Mouse (Mus musculus): ENCODE results near the gene Alox12. TPM values are rescaled to one million over a fixed set of nuclear protein-coding genes. Genes with fewer than 3 reads are reported as not detected.

Alox12 gene
- polyA plus RNA-seq, 1 experiment from 2014 or later, result 5.8 TPM

DNA sequence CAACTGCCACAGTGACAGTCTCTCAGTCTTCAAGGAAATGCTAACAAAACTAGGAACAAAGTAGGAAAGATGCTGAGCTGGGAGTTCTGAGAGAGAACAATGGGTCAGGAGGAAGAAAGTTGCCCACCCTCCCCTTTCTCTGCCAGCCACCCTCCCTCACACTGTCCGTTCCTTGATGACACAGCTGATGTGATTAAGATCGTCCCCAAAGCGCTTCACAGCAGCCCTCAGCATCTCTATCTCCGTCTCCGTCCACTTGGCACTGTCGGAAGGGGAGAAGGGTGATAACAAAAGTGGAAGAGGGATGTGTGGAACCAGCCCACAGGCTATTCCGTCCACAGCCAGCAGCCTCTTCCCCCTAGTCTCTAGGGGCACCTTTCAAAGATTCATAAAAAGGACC is 18.4 kb downstream of the Alox12 start:
- no peak for ATAC-seq (ENCODE audit: low read depth)
- DNase-seq (ENCODE audit: low spot score), result no peak
- Histone ChIP-seq H3K9me3 (ENCODE audit: control insufficient read depth, low read length) (no peaks in the 10 kb centered on the region), H3K9ac (ENCODE audit: low read depth, low read length) (peak overlapping the region; percentile 79), H3K27ac (replicated peaks; ENCODE audit: low read depth, low read length) (peak overlapping the region; percentile 89), H3K4me2 (ENCODE audit: low read depth, low read length) (peak overlapping the region; percentile 82), H3K4me3 (ENCODE audit: low read depth, low read length) (peak overlapping the region; percentile 67), H3K27me3 (replicated peaks; ENCODE audit: control insufficient read depth, insufficient read depth, low read length) (no peaks in the 10 kb centered on the region), H3K4me1 (ENCODE audit: control insufficient read depth, insufficient read depth, low read length) (peaks cover 28% of the 10 kb centered on the region), H3K36me3 (ENCODE audit: control insufficient read depth, insufficient read depth, low read length) (peaks cover 16% of the 10 kb centered on the region)
- 43% methylated on average over 7 of the region's 7 CpGs for WGBS

DNA sequence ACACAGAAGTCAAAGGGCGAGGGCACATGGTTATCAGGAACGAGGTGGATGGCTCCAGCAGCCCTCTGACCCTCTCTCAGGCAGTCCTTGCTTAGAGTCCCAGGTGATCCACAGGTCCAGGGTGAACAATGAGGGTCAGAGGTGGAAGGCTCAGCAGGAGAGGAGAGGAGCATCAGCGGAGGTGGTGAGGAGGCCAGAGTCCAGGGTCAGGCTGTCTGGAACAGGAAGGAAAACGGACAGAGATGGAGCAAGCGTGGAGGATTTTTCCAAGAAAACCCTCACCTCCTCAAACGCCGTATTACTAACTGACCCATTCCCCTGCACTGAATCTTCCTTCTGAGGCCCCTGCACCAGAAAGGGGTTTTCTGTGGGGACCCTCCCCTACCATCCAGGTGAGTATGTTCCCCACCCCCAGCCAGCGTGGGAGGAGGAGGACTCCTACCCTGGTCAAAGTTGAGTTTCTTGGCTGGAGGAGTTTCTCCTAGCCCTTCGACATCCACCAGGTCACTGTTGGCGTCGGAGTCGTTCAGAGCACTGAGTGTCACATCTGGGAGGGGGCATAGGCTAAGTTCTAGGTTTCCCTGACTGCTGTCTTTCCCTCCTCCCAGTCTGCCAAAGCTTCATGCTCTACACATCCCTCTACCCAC is 19.8 kb downstream of the Alox12 start:
- Histone ChIP-seq H3K4me3 (ENCODE audit: low read depth, low read length) (no peak overlapping the region), H3K4me2 (ENCODE audit: low read depth, low read length) (no peak overlapping the region), H3K27me3 (replicated peaks; ENCODE audit: control insufficient read depth, insufficient read depth, low read length) (peaks cover 4% of the 10 kb centered on the region), H3K27ac (replicated peaks; ENCODE audit: low read depth, low read length) (no peak overlapping the region), H3K4me1 (ENCODE audit: control insufficient read depth, insufficient read depth, low read length) (peaks cover 24% of the 10 kb centered on the region), H3K9ac (ENCODE audit: low read depth, low read length) (no peak overlapping the region), H3K9me3 (ENCODE audit: control insufficient read depth, low read length) (no peaks in the 10 kb centered on the region), H3K36me3 (ENCODE audit: control insufficient read depth, insufficient read depth, low read length) (peaks cover 16% of the 10 kb centered on the region)
- 86% methylated on average over 12 of the region's 12 CpGs for WGBS
- ATAC-seq (ENCODE audit: low read depth), result no peak
- DNase-seq (ENCODE audit: low spot score), result no peak

DNA sequence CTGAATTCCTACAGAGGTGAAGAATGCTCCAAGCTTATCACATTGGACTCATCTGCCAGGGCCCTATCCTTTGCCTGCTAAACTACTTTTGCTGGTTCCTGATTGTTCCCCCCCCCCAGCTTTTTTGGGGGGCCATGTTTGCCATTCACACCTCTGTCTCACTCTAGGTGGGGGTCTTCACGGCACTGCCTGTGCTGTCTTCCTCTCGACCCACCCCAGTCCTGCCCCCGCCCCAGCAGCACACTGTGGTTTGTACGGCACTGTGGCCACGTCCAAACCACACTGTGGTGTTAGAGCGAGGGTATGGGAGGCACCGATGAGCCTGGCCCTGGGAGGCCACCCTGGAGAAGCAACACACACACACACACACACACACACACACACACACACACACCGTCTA is 20.7 kb downstream of the Alox12 start:
- WGBS, result 82% methylated on average over 8 of the region's 8 CpGs
- Histone ChIP-seq H3K27ac (replicated peaks; ENCODE audit: low read depth, low read length) (no peak overlapping the region), H3K4me2 (ENCODE audit: low read depth, low read length) (peak overlapping the region; percentile 62; the same call in 1 of the 2 replicates), H3K9me3 (ENCODE audit: control insufficient read depth, low read length) (no peaks in the 10 kb centered on the region), H3K27me3 (replicated peaks; ENCODE audit: control insufficient read depth, insufficient read depth, low read length) (peaks cover 13% of the 10 kb centered on the region), H3K36me3 (ENCODE audit: control insufficient read depth, insufficient read depth, low read length) (peaks cover 16% of the 10 kb centered on the region), H3K9ac (ENCODE audit: low read depth, low read length) (no peak overlapping the region), H3K4me1 (ENCODE audit: control insufficient read depth, insufficient read depth, low read length) (peaks cover 23% of the 10 kb centered on the region), H3K4me3 (ENCODE audit: low read depth, low read length) (no peak overlapping the region)
- DNase-seq (ENCODE audit: low spot score), result no peak
- no peak for ATAC-seq (ENCODE audit: low read depth)

DNA sequence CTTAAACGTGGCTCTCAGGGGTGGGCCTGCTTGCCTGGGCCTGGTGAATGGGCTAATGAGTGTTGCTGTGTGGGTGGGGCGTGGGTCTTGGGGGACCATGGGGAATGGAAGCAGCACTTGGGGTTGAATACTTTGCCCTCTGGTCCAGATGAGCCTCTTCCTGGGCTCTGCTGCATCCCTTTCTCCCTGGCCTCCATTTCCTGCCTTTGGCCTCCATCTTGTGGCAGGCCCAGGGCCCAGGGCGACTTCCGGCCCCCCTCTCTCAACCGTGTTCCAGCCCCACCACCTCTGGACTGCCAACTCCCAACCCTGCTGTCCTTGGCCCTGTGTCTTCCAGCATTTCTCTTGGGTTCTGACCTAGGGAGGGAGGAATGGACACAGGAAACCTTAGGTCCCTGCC is 21.1 kb downstream of the Alox12 start:
- WGBS, result 61% methylated on average over 5 of the region's 5 CpGs
- Histone ChIP-seq H3K9ac (ENCODE audit: low read depth, low read length) (no peak overlapping the region), H3K9me3 (ENCODE audit: control insufficient read depth, low read length) (no peaks in the 10 kb centered on the region), H3K4me1 (ENCODE audit: control insufficient read depth, insufficient read depth, low read length) (peaks cover 23% of the 10 kb centered on the region), H3K27ac (replicated peaks; ENCODE audit: low read depth, low read length) (peak overlapping the region; percentile 36; the same call in 1 of the 2 replicates), H3K4me3 (ENCODE audit: low read depth, low read length) (no peak overlapping the region), H3K36me3 (ENCODE audit: control insufficient read depth, insufficient read depth, low read length) (peaks cover 16% of the 10 kb centered on the region), H3K27me3 (replicated peaks; ENCODE audit: control insufficient read depth, insufficient read depth, low read length) (peaks cover 18% of the 10 kb centered on the region), H3K4me2 (ENCODE audit: low read depth, low read length) (peak overlapping the region; percentile 62)
- DNase-seq (ENCODE audit: low spot score), result no peak
- ATAC-seq (ENCODE audit: low read depth), result no peak

DNA sequence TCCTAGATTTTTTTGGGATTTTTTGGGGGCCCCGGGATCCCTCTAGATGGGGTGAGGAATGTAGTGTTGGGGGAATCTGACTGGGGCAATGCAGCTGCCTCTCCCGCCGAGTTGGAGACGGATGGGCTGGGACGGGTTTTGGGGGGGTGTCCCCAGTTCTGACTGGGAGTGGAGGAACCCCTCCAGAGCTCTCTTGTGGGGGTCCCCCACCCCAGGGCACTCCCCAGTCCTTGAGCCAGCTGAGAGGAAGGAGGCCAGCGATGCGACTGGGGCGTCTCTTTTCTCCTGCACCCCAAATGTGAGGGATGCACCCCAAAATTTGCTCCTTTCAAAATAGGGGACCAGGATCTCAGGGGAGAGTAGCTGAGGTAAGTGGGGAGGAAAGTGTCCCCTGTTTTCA is 22.1 kb downstream of the Alox12 start:
- H3K27me3 ChIP-seq (replicated peaks; ENCODE audit: control insufficient read depth, insufficient read depth, low read length), result peaks cover 28% of the 10 kb centered on the region
- H3K4me2 ChIP-seq (ENCODE audit: low read depth, low read length), result peak overlapping the region; percentile 62
- H3K4me1 ChIP-seq (ENCODE audit: control insufficient read depth, insufficient read depth, low read length), result peaks cover 15% of the 10 kb centered on the region
- H3K9ac ChIP-seq (ENCODE audit: low read depth, low read length), result peak overlapping the region; percentile 70
- no peaks in the 10 kb centered on the region for H3K9me3 ChIP-seq (ENCODE audit: control insufficient read depth, low read length)
- peak overlapping the region; percentile 17; the same call in 1 of the 2 replicates for H3K27ac ChIP-seq (replicated peaks; ENCODE audit: low read depth, low read length)
- WGBS, result 24% methylated on average over 8 of the region's 8 CpGs
- ATAC-seq (ENCODE audit: low read depth), result no peak
- H3K36me3 ChIP-seq (ENCODE audit: control insufficient read depth, insufficient read depth, low read length), result peaks cover 16% of the 10 kb centered on the region
- no peak for DNase-seq (ENCODE audit: low spot score)
- H3K4me3 ChIP-seq (ENCODE audit: low read depth, low read length), result peak overlapping the region; percentile 41

GRCm38 (mm10) chr11:70232546-70232945 is 22.6 kb downstream of the Alox12 start:
- peak; percentile 64 for DNase-seq (ENCODE audit: low spot score)
- WGBS, result 5% methylated on average over 9 of the region's 10 CpGs
- Histone ChIP-seq H3K4me1 (ENCODE audit: control insufficient read depth, insufficient read depth, low read length) (peaks cover 15% of the 10 kb centered on the region), H3K27ac (replicated peaks; ENCODE audit: low read depth, low read length) (peak overlapping the region; percentile 17), H3K36me3 (ENCODE audit: control insufficient read depth, insufficient read depth, low read length) (peaks cover 16% of the 10 kb centered on the region), H3K4me2 (ENCODE audit: low read depth, low read length) (peak overlapping the region; percentile 62), H3K9ac (ENCODE audit: low read depth, low read length) (peak overlapping the region; percentile 70), H3K27me3 (replicated peaks; ENCODE audit: control insufficient read depth, insufficient read depth, low read length) (peaks cover 33% of the 10 kb centered on the region), H3K4me3 (ENCODE audit: low read depth, low read length) (peak overlapping the region; percentile 41), H3K9me3 (ENCODE audit: control insufficient read depth, low read length) (no peaks in the 10 kb centered on the region)
- ATAC-seq (ENCODE audit: low read depth), result no peak

DNA sequence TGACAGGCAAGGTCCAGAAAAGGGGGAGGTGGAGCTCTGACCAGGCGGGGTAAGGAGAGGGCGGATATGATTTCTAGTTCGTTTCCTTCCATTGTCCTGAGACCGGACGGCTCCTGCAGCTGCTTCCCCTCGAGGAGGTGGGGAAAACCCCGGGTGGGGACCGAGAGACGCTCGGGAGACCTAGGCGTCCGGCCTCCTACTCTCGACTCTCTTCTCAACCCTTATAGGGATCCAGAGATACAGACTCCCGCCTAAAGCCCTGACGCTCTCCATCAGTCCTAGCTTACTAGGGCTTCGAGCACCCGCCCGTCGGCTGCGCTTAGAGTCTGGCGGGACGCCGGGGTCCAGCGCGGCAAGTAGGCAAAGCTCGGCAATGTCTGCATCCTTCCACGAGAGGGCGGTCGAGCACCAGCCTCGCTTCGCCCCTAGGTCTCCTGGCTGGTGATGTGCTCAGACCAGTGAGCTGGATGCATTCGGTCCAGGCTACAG is 24.9 kb downstream of the Alox12 start:
- 1% methylated on average over 24 of the region's 32 CpGs for WGBS
- H3K9me3 ChIP-seq (ENCODE audit: control insufficient read depth, low read length), result no peaks in the 10 kb centered on the region
- H3K27me3 ChIP-seq (replicated peaks; ENCODE audit: control insufficient read depth, insufficient read depth, low read length), result peaks cover 55% of the 10 kb centered on the region
- peaks cover 9% of the 10 kb centered on the region for H3K36me3 ChIP-seq (ENCODE audit: control insufficient read depth, insufficient read depth, low read length)
- peak overlapping the region; percentile 29 for H3K4me3 ChIP-seq (ENCODE audit: low read depth, low read length)
- ATAC-seq (ENCODE audit: low read depth) (peak; percentile 64), DNase-seq (ENCODE audit: low spot score) (peak; percentile 87)
- peak overlapping the region; percentile 49 for H3K4me2 ChIP-seq (ENCODE audit: low read depth, low read length)
- no peak overlapping the region; the same call in 1 of the 2 replicates for H3K9ac ChIP-seq (ENCODE audit: low read depth, low read length)
- peaks cover 12% of the 10 kb centered on the region for H3K4me1 ChIP-seq (ENCODE audit: control insufficient read depth, insufficient read depth, low read length)
- no peak overlapping the region for H3K27ac ChIP-seq (replicated peaks; ENCODE audit: low read depth, low read length)

GRCm38 (mm10) chr11:70229260-70230010 is 25.7 kb downstream of the Alox12 start, which contains the start of gene Bcl6b:
TSS of gene Bcl6b (minus strand) at chr11:70229798.
- Histone ChIP-seq H3K36me3 (ENCODE audit: control insufficient read depth, insufficient read depth, low read length) (peaks cover under 1% of the 10 kb centered on the region; the same call in 1 of the 2 replicates), H3K4me2 (ENCODE audit: low read depth, low read length) (peak within 1 kb of the TSS; percentile 49), H3K9me3 (ENCODE audit: control insufficient read depth, low read length) (no peaks in the 10 kb centered on the region), H3K27me3 (replicated peaks; ENCODE audit: control insufficient read depth, insufficient read depth, low read length) (peaks cover 64% of the 10 kb centered on the region), H3K27ac (replicated peaks; ENCODE audit: low read depth, low read length) (peak within 1 kb of the TSS; percentile 49; the same call in 1 of the 2 replicates), H3K4me3 (ENCODE audit: low read depth, low read length) (peak within 1 kb of the TSS; percentile 29), H3K9ac (ENCODE audit: low read depth, low read length) (peak within 1 kb of the TSS; percentile 45), H3K4me1 (ENCODE audit: control insufficient read depth, insufficient read depth, low read length) (peaks cover 12% of the 10 kb centered on the region)
- no peak for ATAC-seq (ENCODE audit: low read depth)
- 3% methylated on average over 39 of the region's 39 CpGs for WGBS
- DNase-seq (ENCODE audit: low spot score), result no peak

All from embryonic facial prominence, embryonic 14.5 days (tissue).